Mouse (Mus musculus): ENCODE measurements around the gene Prdm8. TPM values are rescaled to one million over a fixed set of nuclear protein-coding genes. Genes with fewer than 3 reads are reported as not detected.

Prdm8 gene
- polyA plus RNA-seq, 1 experiment from 2014 or later = not detected

- Histone ChIP-seq H3K4me2 (no peak overlapping the region), H3K27me3 (replicated peaks) (peaks cover 76% of the 10 kb centered on the region)
Observed at GRCm38 (mm10) chr5:98189181-98190180, 22.5 kb downstream of the Prdm8 start.

GRCm38 (mm10) chr5:98192295-98192983, 25.4 kb downstream of the Prdm8 start:
- Histone ChIP-seq H3K9me3 (replicated peaks) (no peaks in the 10 kb centered on the region), H3K27ac (no peak overlapping the region), H3K27me3 (replicated peaks) (peaks cover 47% of the 10 kb centered on the region), H3K4me2 (no peak overlapping the region), H3K36me3 (no peaks in the 10 kb centered on the region), H3K4me3 (no peak overlapping the region), H3K4me1 (no peaks in the 10 kb centered on the region), H3K9ac (no peak overlapping the region)
- no peak for ATAC-seq
- WGBS (ENCODE audit: insufficient replicate concordance) = 30% methylated on average over 4 of the region's 4 CpGs

More at GRCm38 (mm10) chr5:98189181-98190180, 22.5 kb downstream of the Prdm8 start:
- Histone ChIP-seq H3K36me3 (no peaks in the 10 kb centered on the region), H3K27ac (no peak overlapping the region), H3K4me1 (peaks cover 15% of the 10 kb centered on the region), H3K4me3 (no peak overlapping the region), H3K9me3 (replicated peaks) (no peaks in the 10 kb centered on the region), H3K9ac (no peak overlapping the region)
- ATAC-seq = no peak
- 3% methylated on average over 31 of the region's 31 CpGs for WGBS (ENCODE audit: insufficient replicate concordance)

- 74% methylated on average over 1 of the region's 1 CpGs for WGBS (ENCODE audit: insufficient replicate concordance)
- Histone ChIP-seq H3K27ac (no peak overlapping the region), H3K36me3 (no peaks in the 10 kb centered on the region), H3K9ac (no peak overlapping the region), H3K4me2 (no peak overlapping the region), H3K4me3 (no peak overlapping the region), H3K27me3 (replicated peaks) (peaks cover 22% of the 10 kb centered on the region), H3K4me1 (no peaks in the 10 kb centered on the region), H3K9me3 (replicated peaks) (no peaks in the 10 kb centered on the region)
- no peak for ATAC-seq
Observed at GRCm38 (mm10) chr5:98194959-98195358, 28.0 kb downstream of the Prdm8 start.

- H3K9ac ChIP-seq = no peak overlapping the region
- WGBS (ENCODE audit: insufficient replicate concordance) = 44% methylated on average over 7 of the region's 7 CpGs
- H3K9me3 ChIP-seq (replicated peaks) = no peaks in the 10 kb centered on the region
- H3K27ac ChIP-seq = no peak overlapping the region
- no peak for ATAC-seq
- no peaks in the 10 kb centered on the region for H3K27me3 ChIP-seq (replicated peaks)
- no peak overlapping the region for H3K4me2 ChIP-seq
- H3K36me3 ChIP-seq = no peaks in the 10 kb centered on the region
- H3K4me1 ChIP-seq = no peaks in the 10 kb centered on the region
- no peak overlapping the region for H3K4me3 ChIP-seq
Observed at GRCm38 (mm10) chr5:98198412-98199218, 31.6 kb downstream of the Prdm8 start.

- no peak for ATAC-seq
- Histone ChIP-seq H3K9me3 (replicated peaks) (no peaks in the 10 kb centered on the region), H3K4me3 (no peak overlapping the region), H3K36me3 (no peaks in the 10 kb centered on the region), H3K27me3 (replicated peaks) (no peaks in the 10 kb centered on the region), H3K4me1 (no peaks in the 10 kb centered on the region), H3K4me2 (no peak overlapping the region), H3K9ac (no peak overlapping the region), H3K27ac (no peak overlapping the region)
- 35% methylated on average over 7 of the region's 7 CpGs for WGBS (ENCODE audit: insufficient replicate concordance)
Observed at GRCm38 (mm10) chr5:98199219-98199552, 32.2 kb downstream of the Prdm8 start.

GRCm38 (mm10) chr5:98201606-98202005, 34.6 kb downstream of the Prdm8 start:
- Histone ChIP-seq H3K9me3 (replicated peaks) (no peaks in the 10 kb centered on the region), H3K4me3 (no peak overlapping the region), H3K27ac (no peak overlapping the region), H3K4me2 (no peak overlapping the region), H3K36me3 (no peaks in the 10 kb centered on the region), H3K9ac (no peak overlapping the region), H3K4me1 (no peaks in the 10 kb centered on the region), H3K27me3 (replicated peaks) (no peaks in the 10 kb centered on the region)
- ATAC-seq = no peak
- WGBS (ENCODE audit: insufficient replicate concordance) = 56% methylated on average over 3 of the region's 3 CpGs

- H3K4me3 ChIP-seq = no peak overlapping the region
- no peaks in the 10 kb centered on the region for H3K9me3 ChIP-seq (replicated peaks)
- H3K27me3 ChIP-seq (replicated peaks) = no peaks in the 10 kb centered on the region
- no peak overlapping the region for H3K27ac ChIP-seq
- no peaks in the 10 kb centered on the region for H3K36me3 ChIP-seq
- 54% methylated on average over 4 of the region's 4 CpGs for WGBS (ENCODE audit: insufficient replicate concordance)
- H3K9ac ChIP-seq = no peak overlapping the region
- ATAC-seq = no peak
- H3K4me2 ChIP-seq = no peak overlapping the region
- H3K4me1 ChIP-seq = no peaks in the 10 kb centered on the region
Observed at GRCm38 (mm10) chr5:98202996-98203395, 36.0 kb downstream of the Prdm8 start.

GRCm38 (mm10) chr5:98212501-98212900, 45.5 kb downstream of the Prdm8 start:
- Histone ChIP-seq H3K4me3 (no peak overlapping the region), H3K4me1 (no peaks in the 10 kb centered on the region), H3K27ac (no peak overlapping the region), H3K36me3 (no peaks in the 10 kb centered on the region), H3K27me3 (replicated peaks) (no peaks in the 10 kb centered on the region), H3K4me2 (no peak overlapping the region), H3K9me3 (replicated peaks) (0 out of 2 replicates have a peak, but pooled peaks cover 3% of the 10 kb centered on the region), H3K9ac (no peak overlapping the region)
- ATAC-seq = no peak
- 52% methylated on average over 4 of the region's 4 CpGs for WGBS (ENCODE audit: insufficient replicate concordance)

GRCm38 (mm10) chr5:98221956-98222355, 55.0 kb downstream of the Prdm8 start:
- H3K9me3 ChIP-seq (replicated peaks) = no peaks in the 10 kb centered on the region
- no peak overlapping the region for H3K4me3 ChIP-seq
- ATAC-seq = no peak
- no peaks in the 10 kb centered on the region for H3K36me3 ChIP-seq
- no peak overlapping the region for H3K9ac ChIP-seq
- H3K27me3 ChIP-seq (replicated peaks) = no peaks in the 10 kb centered on the region
- no peak overlapping the region for H3K4me2 ChIP-seq
- no peak overlapping the region for H3K27ac ChIP-seq
- 62% methylated on average over 4 of the region's 4 CpGs for WGBS (ENCODE audit: insufficient replicate concordance)
- no peaks in the 10 kb centered on the region for H3K4me1 ChIP-seq

- Histone ChIP-seq H3K36me3 (no peaks in the 10 kb centered on the region), H3K27ac (no peak overlapping the region), H3K4me2 (no peak overlapping the region), H3K4me3 (no peak overlapping the region), H3K27me3 (replicated peaks) (no peaks in the 10 kb centered on the region), H3K9me3 (replicated peaks) (no peaks in the 10 kb centered on the region), H3K9ac (no peak overlapping the region), H3K4me1 (no peaks in the 10 kb centered on the region)
- no peak for ATAC-seq
- 61% methylated on average over 2 of the region's 2 CpGs for WGBS (ENCODE audit: insufficient replicate concordance)
Observed at GRCm38 (mm10) chr5:98226710-98227109, 59.7 kb downstream of the Prdm8 start.

GRCm38 (mm10) chr5:98229456-98229855, 62.5 kb downstream of the Prdm8 start:
- Histone ChIP-seq H3K4me2 (no peak overlapping the region), H3K4me3 (no peak overlapping the region), H3K9ac (no peak overlapping the region), H3K27me3 (replicated peaks) (no peaks in the 10 kb centered on the region), H3K9me3 (replicated peaks) (no peaks in the 10 kb centered on the region), H3K27ac (no peak overlapping the region), H3K36me3 (no peaks in the 10 kb centered on the region), H3K4me1 (no peaks in the 10 kb centered on the region)
- WGBS (ENCODE audit: insufficient replicate concordance) = 55% methylated on average over 6 of the region's 6 CpGs
- no peak for ATAC-seq

- Histone ChIP-seq H3K9ac (no peak overlapping the region), H3K4me1 (no peaks in the 10 kb centered on the region), H3K36me3 (no peaks in the 10 kb centered on the region), H3K9me3 (replicated peaks) (no peaks in the 10 kb centered on the region), H3K4me3 (no peak overlapping the region), H3K27ac (no peak overlapping the region), H3K27me3 (replicated peaks) (no peaks in the 10 kb centered on the region), H3K4me2 (no peak overlapping the region)
- 58% methylated on average over 6 of the region's 6 CpGs for WGBS (ENCODE audit: insufficient replicate concordance)
- no peak for ATAC-seq
Observed at GRCm38 (mm10) chr5:98238466-98238865, 71.5 kb downstream of the Prdm8 start.

Measured in liver, embryonic 12.5 days (tissue).